Mouse (Mus musculus): Measurements from ENCODE around the gene Tsnaxip1.

DNA sequence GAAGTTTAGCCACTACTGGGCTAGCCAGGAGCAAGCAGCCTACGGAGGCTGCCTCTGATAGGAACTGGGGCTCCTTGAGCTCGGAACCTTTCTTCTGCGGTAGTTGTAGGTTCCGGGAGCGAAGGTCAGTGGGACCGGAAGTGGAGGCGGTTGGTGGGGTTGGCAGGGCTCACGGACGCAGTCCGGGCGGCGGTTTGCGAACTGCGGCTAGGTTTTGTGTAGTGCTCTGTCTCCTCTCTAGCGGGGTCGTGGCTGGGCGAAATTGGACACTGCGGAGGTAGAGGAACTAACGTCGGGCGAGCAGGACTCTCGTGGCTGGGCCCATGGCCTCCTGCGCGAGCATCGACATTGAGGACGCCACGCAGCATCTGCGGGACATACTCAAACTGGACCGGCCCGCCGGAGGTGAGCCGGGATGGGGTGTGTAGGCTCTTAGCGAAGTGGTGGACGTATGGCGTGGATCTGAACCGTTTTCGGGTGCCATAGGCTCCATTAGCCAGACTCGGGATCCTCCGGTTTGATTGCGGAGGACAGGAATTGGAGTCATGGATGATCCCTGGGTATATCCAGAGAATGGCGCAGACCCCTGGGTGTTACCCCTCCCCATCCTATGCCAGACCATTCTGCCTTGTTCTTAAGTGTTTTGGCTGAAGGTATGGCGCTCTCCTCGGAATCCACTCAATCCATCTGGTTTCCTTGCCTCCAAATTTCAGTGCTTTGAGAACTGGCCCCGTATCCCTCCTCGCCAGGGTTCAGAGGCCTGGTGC, 53.4 kb downstream of the Tsnaxip1 start, which contains the start of gene Edc4:
- peak; percentile 95 for TF ChIP-seq POLR2A (IDR thresholded peaks at IDR 0.05; ENCODE audit: borderline replicate concordance, insufficient read depth, low read length)
- no peak for TF ChIP-seq CTCF (IDR thresholded peaks at IDR 0.05; ENCODE audit: borderline replicate concordance, insufficient read depth, low read depth, low read length)

All from cerebellum, adult 2 months (tissue).